Mouse (Mus musculus): ENCODE measurements around the gene Kcnv2. TPM values are rescaled to one million over a fixed set of nuclear protein-coding genes. Genes with fewer than 3 reads are reported as not detected.

Kcnv2 gene
- polyA plus RNA-seq, 1 experiment from 2014 or later, result 0.03 TPM

DNA sequence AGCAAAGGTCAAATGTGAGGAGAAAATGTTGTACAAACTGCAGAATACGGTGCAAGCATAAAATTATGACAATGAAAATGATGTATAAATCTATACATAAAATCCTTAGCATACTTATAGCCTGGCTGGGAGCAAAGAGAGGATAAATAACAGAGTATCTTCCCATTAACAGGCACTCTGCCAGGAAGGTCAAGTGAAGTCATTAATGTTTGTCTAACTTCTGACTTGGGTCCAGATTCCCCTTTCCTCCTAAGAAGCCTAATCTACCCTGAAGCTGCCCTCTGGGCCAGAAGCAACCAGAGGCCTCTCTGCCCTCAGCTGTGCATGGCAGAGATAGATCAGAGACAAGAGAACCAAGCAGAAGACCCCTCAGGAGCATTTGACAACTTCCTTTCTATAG is 24.1 kb downstream of the Kcnv2 start:
- H3K9me3 ChIP-seq (ENCODE audit: control insufficient read depth), result no peaks in the 10 kb centered on the region
- TF ChIP-seq CTCF (IDR thresholded peaks at IDR 0.05; ENCODE audit: low read depth), result no peak
- H3K27ac ChIP-seq (ENCODE audit: low read depth, low read length), result no peak overlapping the region
- no peak overlapping the region for H3K4me3 ChIP-seq (ENCODE audit: low read depth, low read length)
- no peak overlapping the region for H3K4me2 ChIP-seq (replicated peaks; ENCODE audit: low read depth)
- 64% methylated on average over 1 of the region's 1 CpGs for WGBS
- H3K27me3 ChIP-seq (replicated peaks; ENCODE audit: control insufficient read depth, insufficient read depth, low read length), result no peaks in the 10 kb centered on the region
- H3K9ac ChIP-seq (ENCODE audit: low read depth, low read length), result no peak overlapping the region
- no peak for ATAC-seq
- H3K36me3 ChIP-seq (ENCODE audit: control insufficient read depth, insufficient read depth), result no peaks in the 10 kb centered on the region
- H3K4me1 ChIP-seq (replicated peaks; ENCODE audit: control insufficient read depth, insufficient read depth, low read length), result no peaks in the 10 kb centered on the region

DNA sequence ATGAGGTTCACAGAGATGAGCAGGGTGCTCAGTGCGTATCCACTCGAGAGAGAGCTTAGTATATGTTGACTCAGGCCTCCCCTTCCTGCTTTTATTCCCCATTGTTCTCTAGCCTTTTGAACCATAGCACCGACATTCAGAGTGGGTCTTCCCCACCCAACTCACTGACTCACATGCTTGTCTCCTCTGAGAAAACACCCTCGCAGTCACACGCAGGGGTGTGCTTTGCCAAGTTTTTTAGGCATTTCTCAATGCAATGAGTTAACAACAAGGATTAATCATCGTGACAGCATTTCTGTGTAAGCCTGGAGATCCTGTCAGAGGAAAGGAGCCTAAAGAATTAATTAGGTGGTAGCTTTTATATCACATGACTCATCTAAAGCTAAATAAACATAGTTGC is 29.3 kb downstream of the Kcnv2 start:
- H3K9me3 ChIP-seq (ENCODE audit: control insufficient read depth), result no peaks in the 10 kb centered on the region
- H3K27ac ChIP-seq (ENCODE audit: low read depth, low read length), result no peak overlapping the region
- H3K4me2 ChIP-seq (replicated peaks; ENCODE audit: low read depth), result no peak overlapping the region
- no peaks in the 10 kb centered on the region for H3K4me1 ChIP-seq (replicated peaks; ENCODE audit: control insufficient read depth, insufficient read depth, low read length)
- 52% methylated on average over 6 of the region's 6 CpGs for WGBS
- no peak overlapping the region for H3K9ac ChIP-seq (ENCODE audit: low read depth, low read length)
- no peak for TF ChIP-seq CTCF (IDR thresholded peaks at IDR 0.05; ENCODE audit: low read depth)
- no peaks in the 10 kb centered on the region for H3K36me3 ChIP-seq (ENCODE audit: control insufficient read depth, insufficient read depth)
- no peaks in the 10 kb centered on the region for H3K27me3 ChIP-seq (replicated peaks; ENCODE audit: control insufficient read depth, insufficient read depth, low read length)
- H3K4me3 ChIP-seq (ENCODE audit: low read depth, low read length), result no peak overlapping the region
- ATAC-seq, result no peak

DNA sequence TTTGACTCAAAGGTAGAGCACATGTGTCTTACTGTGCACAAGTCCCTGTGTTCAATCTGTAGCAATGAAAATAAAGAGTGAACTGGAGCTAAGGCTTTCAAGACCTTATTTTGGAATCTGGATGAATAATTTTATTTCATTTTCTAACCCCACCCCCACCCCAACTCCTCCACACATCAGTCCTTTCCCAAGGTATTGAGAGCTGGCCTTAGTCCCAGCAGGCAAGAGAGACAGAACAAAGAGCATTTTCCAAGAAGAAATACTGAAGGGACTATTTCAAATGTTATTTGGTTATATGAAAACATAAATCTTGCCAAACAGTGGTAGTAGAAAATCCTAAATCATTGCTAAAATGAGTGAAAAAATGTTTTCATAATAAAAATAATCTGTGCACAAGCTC is 38.0 kb downstream of the Kcnv2 start:
- TF ChIP-seq CTCF (IDR thresholded peaks at IDR 0.05; ENCODE audit: low read depth), result no peak

DNA sequence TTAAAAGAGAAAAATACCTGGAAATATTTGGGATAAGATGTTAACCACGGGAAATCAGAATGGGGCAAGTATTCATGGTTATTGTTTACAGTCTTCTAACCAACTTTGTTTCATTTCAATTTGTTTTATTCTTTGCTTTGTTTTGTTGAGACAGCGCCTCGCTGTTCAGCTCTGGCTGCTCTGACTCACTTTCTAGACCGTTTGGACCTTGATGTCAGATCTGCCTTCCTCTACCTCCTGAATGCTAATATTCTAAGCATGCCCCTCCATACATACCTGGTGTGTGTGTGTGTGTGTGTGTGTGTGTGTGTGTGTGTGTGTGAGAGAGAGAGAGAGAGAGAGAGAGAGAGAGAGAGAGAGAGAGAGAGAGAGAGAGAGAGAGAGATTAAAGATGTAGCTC is 41.5 kb downstream of the Kcnv2 start:
- ATAC-seq, result no peak
- H3K9ac ChIP-seq (ENCODE audit: low read depth, low read length), result no peak overlapping the region
- H3K36me3 ChIP-seq (ENCODE audit: control insufficient read depth, insufficient read depth), result no peaks in the 10 kb centered on the region
- no peaks in the 10 kb centered on the region for H3K27me3 ChIP-seq (replicated peaks; ENCODE audit: control insufficient read depth, insufficient read depth, low read length)
- H3K9me3 ChIP-seq (ENCODE audit: control insufficient read depth), result no peaks in the 10 kb centered on the region
- H3K27ac ChIP-seq (ENCODE audit: low read depth, low read length), result no peak overlapping the region
- peak overlapping the region; percentile 59 for H3K4me2 ChIP-seq (replicated peaks; ENCODE audit: low read depth)
- WGBS, result 34% methylated on average over 4 of the region's 4 CpGs
- peak overlapping the region; percentile 21 for H3K4me3 ChIP-seq (ENCODE audit: low read depth, low read length)
- H3K4me1 ChIP-seq (replicated peaks; ENCODE audit: control insufficient read depth, insufficient read depth, low read length), result no peaks in the 10 kb centered on the region
- no peak for TF ChIP-seq CTCF (IDR thresholded peaks at IDR 0.05; ENCODE audit: low read depth)

More for the DNA sequence above, 38.0 kb downstream of the Kcnv2 start:
- no peak for ATAC-seq
- Histone ChIP-seq H3K4me1 (replicated peaks; ENCODE audit: control insufficient read depth, insufficient read depth, low read length) (no peaks in the 10 kb centered on the region), H3K9me3 (ENCODE audit: control insufficient read depth) (no peaks in the 10 kb centered on the region), H3K27ac (ENCODE audit: low read depth, low read length) (no peak overlapping the region), H3K36me3 (ENCODE audit: control insufficient read depth, insufficient read depth) (no peaks in the 10 kb centered on the region), H3K9ac (ENCODE audit: low read depth, low read length) (no peak overlapping the region), H3K27me3 (replicated peaks; ENCODE audit: control insufficient read depth, insufficient read depth, low read length) (no peaks in the 10 kb centered on the region), H3K4me3 (ENCODE audit: low read depth, low read length) (no peak overlapping the region), H3K4me2 (replicated peaks; ENCODE audit: low read depth) (no peak overlapping the region)

DNA sequence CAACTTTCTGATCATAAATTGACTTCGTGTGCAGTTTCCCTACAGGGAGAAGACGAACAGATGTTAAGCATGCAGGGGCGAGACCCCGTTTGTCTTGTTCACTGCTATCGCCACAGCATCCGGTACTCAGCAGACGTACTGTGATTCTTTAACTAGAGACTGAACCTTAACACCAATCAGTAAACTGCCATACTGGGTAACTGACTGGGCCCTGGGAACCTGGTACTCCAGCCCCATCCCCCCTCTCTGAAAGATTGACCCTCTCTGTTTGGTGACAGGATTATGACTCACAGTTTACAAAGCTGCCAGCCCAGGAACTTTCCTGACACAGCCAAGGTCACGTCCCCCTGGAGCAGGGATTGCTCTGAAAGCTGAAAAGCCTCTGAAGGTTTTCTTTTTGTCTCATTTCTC is 42.1 kb downstream of the Kcnv2 start:
- WGBS, result 3% methylated on average over 8 of the region's 8 CpGs
- H3K9ac ChIP-seq (ENCODE audit: low read depth, low read length), result no peak overlapping the region
- no peaks in the 10 kb centered on the region for H3K9me3 ChIP-seq (ENCODE audit: control insufficient read depth)
- H3K4me1 ChIP-seq (replicated peaks; ENCODE audit: control insufficient read depth, insufficient read depth, low read length), result no peaks in the 10 kb centered on the region
- peak overlapping the region; percentile 59 for H3K4me2 ChIP-seq (replicated peaks; ENCODE audit: low read depth)
- no peak for ATAC-seq
- no peak for TF ChIP-seq CTCF (IDR thresholded peaks at IDR 0.05; ENCODE audit: low read depth)
- H3K27ac ChIP-seq (ENCODE audit: low read depth, low read length), result no peak overlapping the region
- H3K27me3 ChIP-seq (replicated peaks; ENCODE audit: control insufficient read depth, insufficient read depth, low read length), result no peaks in the 10 kb centered on the region
- peak overlapping the region; percentile 21 for H3K4me3 ChIP-seq (ENCODE audit: low read depth, low read length)
- no peaks in the 10 kb centered on the region for H3K36me3 ChIP-seq (ENCODE audit: control insufficient read depth, insufficient read depth)

DNA sequence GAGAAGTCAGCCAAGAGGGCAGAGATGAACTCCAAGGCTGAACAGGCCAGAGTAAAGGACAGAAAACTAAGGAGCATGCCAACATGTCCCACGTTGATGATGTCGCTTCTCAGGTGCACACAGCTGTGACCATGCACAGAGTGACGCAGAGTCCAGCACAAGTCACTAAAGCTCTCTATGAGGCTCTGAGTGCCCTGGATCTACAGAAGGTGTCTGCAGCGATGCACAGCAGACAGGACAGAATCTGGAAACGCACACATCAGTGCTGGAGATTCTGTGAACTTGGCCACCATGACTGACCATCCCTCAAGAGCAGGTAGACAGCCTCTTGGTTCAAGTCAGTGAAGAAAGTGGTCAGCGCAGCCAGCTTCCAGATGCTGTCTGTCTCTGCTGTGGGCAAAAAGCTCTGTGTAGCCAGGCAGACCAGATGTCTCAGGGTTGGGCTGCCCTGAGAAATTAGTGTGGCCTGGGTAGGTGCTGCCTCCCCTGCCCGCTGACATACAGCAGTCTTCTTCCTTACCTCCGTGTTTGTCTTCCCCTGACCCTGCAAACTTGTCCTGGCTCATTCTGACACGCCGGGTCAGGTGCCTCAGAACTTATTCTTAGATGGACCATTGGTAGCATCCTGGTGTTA is 43.8 kb downstream of the Kcnv2 start:
- Histone ChIP-seq H3K4me2 (replicated peaks; ENCODE audit: low read depth) (no peak overlapping the region), H3K4me3 (ENCODE audit: low read depth, low read length) (no peak overlapping the region), H3K27me3 (replicated peaks; ENCODE audit: control insufficient read depth, insufficient read depth, low read length) (no peaks in the 10 kb centered on the region), H3K36me3 (ENCODE audit: control insufficient read depth, insufficient read depth) (no peaks in the 10 kb centered on the region), H3K9me3 (ENCODE audit: control insufficient read depth) (no peaks in the 10 kb centered on the region), H3K27ac (ENCODE audit: low read depth, low read length) (no peak overlapping the region), H3K4me1 (replicated peaks; ENCODE audit: control insufficient read depth, insufficient read depth, low read length) (no peaks in the 10 kb centered on the region), H3K9ac (ENCODE audit: low read depth, low read length) (no peak overlapping the region)
- no peak for TF ChIP-seq CTCF (IDR thresholded peaks at IDR 0.05; ENCODE audit: low read depth)
- no peak for ATAC-seq
- WGBS, result 75% methylated on average over 10 of the region's 10 CpGs
